Mouse (Mus musculus) olfactory bulb, adult 2 months (tissue): ENCODE results near the gene Sqstm1.

Experiments used
- CTCF ChIP-seq: fragments of 200-500 bp; IDR thresholded peaks from 2 replicates; pipeline ENCODE4 v1.5.1; 2012; ENCODE audit warnings: low read depth, mild to moderate bottlenecking, low read length, moderate library complexity; ENCODE audit not compliant: insufficient read depth
- POLR2A ChIP-seq: fragments of 200-500 bp; IDR thresholded peaks from 2 replicates; pipeline ENCODE4 v1.6.1; 2012; ENCODE audit warnings: mild to moderate bottlenecking, low read depth, low read length, moderate library complexity; ENCODE audit not compliant: insufficient read depth

GRCm38 (mm10) chr11:50231411-50231810 is 20.8 kb upstream of the Sqstm1 start:
- peak; percentile 46; the same call in 1 of the 2 replicates for TF ChIP-seq CTCF
- TF ChIP-seq POLR2A = no peak
